Mouse (Mus musculus): ENCODE data around the gene Gna14.

Gene Gna14

DNA sequence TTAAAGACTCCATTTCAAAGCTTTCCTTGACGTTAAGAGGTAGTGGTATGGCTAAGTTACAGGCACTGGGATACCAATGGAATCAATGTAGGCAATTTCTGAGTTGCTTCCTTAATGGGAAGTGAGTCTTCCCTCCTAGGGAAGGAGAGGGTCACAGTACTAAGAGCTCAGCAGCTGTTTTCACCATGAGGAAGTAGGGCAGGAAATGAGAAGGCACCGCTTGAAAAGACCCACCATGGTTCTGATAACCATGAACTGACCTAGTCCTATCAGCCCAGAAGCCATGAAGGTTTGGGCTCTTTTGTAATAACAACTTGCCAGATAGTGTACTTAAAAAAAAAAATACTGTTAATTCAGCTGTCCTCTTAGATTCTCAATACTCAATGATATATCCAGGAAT, 20.6 kb downstream of the Gna14 start:
- no peak for DNase-seq (ENCODE audit: low spot score)

DNA sequence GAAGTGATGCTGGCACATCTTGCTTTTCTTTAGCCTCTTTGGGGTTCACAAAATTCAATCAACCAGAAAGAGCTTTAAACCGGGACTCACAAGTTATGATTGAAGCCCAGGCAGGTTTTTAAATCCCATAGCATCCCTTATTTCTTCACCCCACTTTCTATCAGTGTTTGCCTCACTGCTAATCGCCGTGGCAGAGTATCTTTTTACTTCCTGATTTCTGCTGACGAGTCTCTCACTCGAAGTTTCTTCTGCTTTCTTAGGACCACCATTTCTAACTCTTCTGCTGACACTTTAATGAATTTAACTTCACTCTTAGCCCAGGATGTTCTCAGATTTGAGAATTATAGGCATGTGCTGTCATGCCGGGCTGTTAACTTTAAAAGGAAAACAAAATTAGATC, 21.6 kb downstream of the Gna14 start:
- no peak for DNase-seq (ENCODE audit: low spot score)

DNA sequence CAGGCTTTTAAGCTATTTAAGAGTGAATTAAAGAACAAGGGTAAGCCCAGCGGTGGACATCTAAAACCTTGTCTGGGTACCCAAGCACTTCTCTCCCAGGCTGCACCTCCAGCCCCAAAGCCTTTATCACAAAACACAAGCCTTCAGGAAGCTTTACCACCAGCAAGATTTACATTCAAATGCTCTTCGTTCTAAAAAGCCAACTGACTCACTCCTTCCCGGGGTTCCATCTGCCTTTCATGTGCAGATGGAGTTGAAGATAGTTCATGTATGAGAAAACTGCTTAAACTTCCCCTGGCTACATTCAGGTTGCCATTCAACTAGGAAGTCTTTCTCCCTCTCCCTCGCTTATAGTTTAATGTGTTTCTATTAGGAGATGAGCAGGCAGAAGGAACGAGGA, 23.8 kb downstream of the Gna14 start:
- no peak for DNase-seq (ENCODE audit: low spot score)

DNA sequence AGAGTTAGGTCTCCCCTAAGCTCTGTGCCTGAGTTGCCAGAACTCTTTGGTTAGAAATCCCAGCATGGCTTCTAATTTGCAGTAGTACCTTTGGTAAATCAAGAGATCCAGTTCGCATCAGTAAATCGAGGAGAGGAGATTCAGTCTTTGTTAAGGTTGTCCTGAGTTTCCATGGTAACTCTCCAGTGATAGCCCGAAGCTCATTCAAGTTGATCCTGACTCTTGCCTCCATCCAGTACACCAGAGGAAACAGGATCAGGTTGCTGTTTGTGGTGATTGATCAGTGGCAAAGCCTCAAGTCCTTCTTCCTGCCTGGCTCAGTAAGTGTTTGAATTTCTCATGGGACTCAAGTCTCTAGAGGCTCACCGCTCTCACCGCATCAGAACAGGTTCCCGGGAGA, 24.7 kb downstream of the Gna14 start:
- no peak for DNase-seq (ENCODE audit: low spot score)

DNA sequence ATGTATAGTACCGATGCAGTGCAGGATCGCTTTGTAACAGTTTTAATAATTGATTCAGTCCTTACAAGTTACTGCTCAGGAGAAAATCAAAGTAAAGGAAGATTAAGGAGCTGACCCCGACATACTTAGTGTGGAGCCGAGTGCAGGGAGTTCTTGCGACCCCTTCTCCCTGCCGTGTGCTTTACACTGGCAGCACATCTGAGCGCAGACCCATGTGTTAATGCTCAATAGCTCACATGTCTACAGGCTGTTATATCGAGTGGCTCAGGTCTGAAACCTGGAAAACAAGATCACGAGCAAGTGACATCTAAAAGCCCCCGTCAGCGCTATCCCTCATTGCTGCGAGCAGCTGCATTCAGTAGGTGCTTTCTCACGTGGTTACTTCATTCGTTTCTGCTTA, 25.3 kb downstream of the Gna14 start:
- DNase-seq (ENCODE audit: low spot score), result no peak

DNA sequence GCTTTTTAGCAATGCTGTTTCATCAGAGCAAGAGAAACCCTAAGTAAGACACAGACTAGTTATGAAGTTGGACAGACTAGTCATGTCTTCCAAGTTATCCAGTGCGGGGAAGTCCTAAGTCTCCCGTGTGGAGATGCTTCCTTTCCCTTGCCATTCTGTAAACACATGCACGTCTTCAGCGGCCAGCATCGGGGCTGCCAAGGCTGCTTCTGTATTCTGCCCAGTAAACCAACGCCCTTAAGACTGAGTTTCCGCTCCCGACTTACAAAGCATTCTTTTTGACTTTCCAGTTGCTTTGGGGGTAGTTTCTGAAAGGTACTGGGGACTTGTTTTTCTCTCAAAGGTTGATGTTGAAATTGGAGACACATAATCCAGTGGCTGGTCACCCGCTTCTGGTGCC, 26.9 kb downstream of the Gna14 start:
- no peak for DNase-seq (ENCODE audit: low spot score)

DNA sequence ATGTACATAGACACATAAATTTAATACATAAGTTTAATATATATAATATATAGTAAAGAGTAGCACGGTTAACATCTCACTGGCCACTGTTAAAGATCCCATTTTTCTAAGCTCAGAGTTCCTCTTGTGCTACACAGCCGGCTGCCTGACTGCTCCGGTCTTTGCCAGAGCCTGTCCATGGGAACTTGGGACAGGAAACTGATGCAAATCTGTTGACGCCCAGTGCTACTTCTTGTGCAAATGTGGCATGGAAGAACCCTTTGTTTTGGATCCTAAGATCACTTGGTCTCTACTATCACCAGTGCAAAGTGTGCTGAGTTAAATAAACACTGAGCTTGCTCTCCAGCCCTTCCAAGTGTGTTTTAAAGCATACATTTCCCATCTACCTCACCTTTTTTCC, 29.2 kb downstream of the Gna14 start:
- DNase-seq (ENCODE audit: low spot score), result no peak

DNA sequence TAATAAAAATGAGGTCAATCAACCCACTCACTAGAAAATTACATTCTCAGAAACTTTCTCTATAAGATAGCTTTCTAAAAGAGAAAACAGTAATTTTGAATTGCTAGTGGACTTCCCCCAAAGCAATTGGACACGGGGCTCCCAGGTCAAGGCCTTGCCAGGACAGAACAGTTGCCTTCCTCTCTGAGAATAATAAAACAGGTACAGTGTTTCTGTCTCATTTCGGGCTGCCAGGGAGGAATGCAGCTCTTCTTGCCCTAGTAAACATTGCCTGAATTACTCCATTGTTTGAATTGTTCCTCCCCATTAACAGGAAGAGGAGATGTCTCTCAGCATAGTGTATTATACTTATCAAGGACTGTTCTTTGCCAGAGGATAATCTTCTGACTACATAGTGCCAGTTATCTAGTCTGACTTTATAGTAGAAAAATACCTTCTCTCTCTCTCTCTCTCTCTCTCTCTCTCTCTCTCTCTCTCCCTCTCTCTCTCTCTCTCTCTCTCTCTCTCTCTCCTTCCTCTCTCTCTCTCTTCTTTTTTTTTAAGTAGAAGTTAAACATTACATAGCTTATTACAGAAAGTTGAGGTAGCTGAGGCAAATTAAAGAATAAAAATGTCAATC, 33.3 kb downstream of the Gna14 start:
- DNase-seq (ENCODE audit: low spot score), result no peak

DNA sequence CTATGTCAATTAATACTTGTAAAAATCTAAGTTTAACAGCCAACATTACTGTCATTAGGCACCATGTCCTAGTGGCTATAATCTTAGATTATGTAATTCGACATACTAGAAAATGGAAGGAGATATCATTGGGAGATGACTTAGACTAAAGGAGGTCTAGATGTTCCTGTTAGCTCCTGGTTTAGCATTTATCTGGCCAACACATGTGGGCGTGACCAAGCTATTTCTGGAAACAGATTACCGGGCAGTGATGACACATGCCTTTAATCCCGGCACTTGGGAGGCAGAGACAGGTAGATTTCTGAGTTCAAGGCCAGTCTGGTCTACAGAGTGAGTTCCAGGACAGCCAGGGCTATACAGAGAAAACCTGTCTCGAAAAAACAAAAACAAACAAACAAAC, 37.1 kb downstream of the Gna14 start:
- no peak for DNase-seq (ENCODE audit: low spot score)

DNA sequence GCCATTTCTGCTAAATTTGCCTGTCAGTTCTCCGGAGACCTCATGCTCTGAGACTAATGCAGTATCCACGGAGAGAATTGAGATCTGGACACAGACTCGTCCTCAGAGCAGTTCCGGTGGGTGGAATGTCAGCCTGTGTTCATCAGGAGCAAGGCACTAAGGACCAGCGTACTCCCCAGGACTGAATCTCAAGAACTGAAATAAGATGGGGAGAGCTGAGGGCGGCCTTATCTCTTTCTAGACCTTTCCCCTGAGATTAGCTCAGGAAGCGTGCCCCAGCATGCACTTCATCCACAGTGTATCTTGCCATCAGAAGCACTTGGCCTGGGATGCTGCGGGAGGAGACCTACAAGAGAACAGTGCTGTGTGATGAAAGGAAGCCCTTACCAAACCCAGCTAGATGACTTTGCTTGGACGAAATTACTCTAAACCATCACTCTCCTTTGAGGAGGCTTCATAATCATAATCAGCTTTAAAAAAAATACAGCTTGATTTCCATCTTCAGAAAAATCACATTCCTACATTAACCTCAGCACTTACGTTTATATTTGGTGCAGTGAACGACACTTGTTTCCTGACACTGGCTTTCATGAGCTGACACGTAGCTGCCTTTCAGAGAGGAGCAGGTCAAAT, 41.9 kb downstream of the Gna14 start:
- no peak for DNase-seq (ENCODE audit: low spot score)

DNA sequence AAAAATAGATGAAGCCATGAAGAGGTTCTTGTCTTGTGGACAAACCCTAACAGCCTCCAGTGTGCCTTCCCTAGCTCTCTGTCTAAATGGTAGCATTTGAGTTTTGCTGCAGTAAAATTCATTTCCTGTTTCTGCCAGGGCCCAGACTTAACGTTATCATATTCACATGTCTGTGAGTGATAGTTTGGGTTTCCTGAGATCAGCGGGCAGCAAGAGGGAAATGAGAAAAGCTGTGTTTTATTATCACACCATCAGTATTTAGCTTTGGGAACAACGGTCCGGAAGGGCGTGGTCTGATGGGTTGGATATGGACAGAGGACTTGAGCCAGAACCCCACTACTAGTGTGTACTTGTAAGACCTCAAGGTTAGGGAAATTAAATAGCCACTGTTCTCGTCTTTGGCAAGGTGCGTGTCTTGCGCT, 42.6 kb downstream of the Gna14 start:
- DNase-seq (ENCODE audit: low spot score), result no peak

DNA sequence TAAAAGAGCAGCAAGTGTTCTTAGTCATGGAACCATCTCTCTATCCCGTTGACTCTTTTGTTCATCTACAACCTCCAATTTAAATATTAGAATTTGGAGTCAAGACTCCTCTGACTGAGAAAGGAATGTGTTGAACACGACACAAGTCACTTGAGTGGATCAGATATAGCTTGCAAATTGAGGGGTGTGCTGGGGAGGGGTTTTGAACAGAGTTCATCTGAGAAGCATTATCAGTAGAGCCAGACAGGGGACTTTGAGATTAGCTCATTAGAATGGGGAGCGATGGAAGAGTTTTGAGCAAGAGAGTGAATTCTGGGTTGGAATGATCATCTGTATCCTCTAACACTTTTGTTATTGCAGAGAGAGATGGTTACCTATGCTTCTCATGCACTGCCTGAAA, 46.5 kb downstream of the Gna14 start:
- DNase-seq (ENCODE audit: low spot score), result no peak

DNA sequence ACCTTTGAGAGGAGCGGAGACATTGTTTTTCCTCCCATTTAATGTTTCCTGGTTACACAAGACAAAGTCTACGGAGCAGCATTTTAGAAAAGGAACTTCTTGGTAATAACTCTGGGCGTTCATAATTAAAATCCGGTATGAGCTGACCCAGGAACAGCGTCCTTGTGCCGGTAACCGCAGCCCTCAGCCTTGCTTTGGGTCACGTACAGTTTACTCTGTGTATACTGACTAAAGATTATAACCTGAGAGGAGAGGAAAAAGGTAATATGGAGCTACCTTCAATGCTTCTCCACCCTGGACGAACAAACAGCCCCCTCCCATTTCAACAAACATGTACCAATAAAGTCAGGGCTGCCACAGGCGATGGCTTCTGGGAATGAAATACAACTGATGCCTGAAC, 48.7 kb downstream of the Gna14 start:
- no peak for DNase-seq (ENCODE audit: low spot score)

DNA sequence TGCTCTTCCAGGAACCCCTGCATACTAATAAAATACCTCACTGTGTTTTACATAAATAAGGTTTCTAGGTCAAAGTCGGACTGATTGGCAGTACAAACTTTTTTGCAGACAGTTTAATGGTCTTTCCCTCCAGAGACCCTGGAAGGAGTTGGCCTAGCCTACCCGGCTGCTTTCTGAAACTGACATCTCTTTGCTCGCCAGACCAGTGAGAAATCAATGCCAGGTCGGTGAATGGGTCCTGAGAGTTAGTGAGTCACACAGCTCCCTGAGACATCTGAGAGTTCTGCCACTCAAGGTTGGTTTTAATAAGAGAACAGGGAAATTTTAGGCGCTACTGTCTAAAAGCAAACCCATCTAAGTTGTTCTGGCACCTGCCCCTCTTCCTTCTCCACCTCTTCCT, 49.1 kb downstream of the Gna14 start:
- DNase-seq (ENCODE audit: low spot score), result no peak

DNA sequence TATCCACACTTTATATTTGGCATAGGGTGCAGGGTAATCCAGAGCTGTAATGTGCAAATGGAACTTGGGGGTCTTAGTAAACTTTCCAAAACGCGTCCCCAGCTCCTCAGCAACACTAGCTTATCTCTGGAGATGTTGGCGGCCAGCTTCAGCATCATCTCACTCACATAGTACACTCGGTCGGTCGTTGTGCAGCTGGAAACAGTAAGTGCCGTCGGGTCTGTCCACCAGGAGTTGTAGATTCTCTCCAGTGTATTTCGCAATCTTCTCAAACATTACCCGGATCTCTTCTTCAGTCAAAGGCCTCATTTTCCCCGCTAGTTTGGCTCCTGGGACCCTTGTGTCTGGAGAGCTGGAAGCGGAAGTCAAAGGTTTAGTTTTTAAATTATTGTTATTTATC, 55.2 kb downstream of the Gna14 start:
- no peak for DNase-seq (ENCODE audit: low spot score)

DNA sequence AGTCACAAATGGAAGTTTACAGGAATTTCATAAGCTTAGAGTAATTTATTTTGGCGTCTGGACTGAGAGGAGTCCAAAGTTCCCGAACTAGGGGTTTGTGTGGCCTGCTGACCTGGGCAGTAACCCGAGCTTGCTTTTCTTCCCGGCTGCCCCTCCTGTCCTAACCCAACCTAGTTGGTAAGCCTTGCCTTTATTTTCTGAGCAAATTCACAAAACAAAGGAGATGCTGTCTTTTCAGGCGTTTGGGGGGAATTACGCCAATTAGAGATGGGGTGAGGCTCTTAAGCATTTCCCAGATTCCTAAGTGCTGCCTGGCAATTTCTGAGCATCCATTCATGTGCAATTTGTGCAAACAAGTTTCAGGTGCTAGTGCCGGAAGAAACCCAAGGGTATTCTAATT, 55.9 kb downstream of the Gna14 start:
- no peak for DNase-seq (ENCODE audit: low spot score)

DNA sequence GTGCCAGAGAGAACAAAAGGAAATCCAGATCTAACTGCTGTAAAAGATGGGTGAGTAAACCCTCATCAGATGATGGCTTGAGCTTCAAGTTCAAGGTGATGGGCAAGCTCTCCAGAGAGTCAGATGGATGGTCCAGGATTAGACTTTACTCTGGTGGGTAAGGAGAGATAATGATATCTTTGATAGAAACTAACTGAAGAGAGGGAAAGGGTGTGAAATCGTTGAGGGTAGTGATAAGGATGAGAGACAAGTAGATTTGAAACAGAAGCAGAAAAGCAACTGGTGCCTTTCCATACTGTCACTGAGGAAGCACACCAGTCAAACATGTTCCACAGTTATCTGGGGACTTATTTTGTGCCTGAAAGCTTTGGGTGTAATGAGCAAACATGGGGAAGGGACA, 56.9 kb downstream of the Gna14 start:
- DNase-seq (ENCODE audit: low spot score), result no peak

DNA sequence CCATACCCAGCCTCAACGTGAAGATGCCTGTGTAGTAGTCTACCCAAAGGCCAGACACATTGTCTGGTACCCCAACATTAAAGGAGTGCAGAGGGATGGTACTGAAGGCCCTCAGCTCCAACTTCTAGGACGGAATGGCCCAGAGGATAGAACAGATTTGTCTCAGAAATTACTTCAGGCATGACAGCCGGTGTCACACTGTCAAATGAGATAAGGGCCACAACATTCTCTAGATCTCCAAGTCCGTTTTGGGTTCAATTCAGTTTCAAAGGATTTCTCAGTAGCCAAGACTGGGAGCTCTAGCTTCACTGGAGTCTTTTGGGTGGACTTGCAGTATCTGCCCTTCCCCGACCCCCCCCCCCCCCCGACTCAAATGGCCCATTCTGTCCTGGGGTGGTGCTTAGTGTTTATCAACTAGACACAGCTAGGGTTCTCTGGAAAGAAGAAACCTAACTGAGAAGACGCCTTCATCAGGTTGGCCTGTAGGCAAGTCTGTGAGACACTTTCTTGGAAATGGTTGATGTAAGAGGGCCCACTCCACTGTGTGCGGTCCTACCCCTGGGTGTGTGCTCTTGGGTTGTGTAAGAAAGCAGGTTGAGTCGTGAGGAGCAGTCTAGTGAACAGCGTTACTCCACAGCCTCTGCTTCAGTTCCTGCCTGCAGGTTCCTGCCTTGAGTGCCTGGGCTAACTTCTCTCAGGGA, 59.4 kb downstream of the Gna14 start:
- DNase-seq (ENCODE audit: low spot score), result no peak

DNA sequence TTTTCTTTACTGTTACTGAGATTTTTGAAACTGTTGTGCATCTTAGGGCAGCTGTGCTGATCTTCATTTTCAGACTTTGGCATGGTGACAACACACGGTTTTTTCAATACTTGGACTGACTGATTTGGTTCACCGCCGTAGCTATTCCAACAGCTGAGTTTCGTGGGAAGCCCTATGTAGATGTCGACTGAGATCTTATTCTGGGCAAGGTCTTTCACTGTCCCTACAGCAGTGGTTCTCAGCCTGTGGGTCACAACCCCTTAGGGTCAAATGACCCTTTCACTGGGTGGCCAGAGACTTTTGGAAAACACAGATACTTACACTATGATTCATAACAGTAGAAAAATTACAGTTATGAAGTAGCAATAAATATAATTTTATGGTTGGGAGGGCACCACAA, 60.5 kb downstream of the Gna14 start:
- DNase-seq (ENCODE audit: low spot score), result no peak

DNA sequence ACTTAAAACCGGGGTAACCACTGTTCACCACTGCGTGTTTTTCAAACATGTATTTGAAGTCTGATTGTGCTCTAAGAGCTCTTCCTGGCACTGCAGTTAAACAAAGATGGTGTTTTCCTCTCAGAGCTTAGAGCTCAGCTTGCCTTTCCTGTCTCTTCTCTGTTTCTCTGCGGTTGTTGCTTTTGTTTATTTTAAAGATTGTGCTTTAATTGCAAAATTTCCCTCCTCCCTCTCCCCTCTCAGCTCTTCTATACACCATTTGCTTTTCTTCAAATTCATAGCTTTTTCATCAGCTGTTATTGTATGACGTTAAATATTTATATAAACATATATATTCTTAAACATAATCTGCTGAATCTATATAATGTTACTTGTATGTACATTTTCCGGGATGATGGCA, 66.5 kb downstream of the Gna14 start:
- DNase-seq (ENCODE audit: low spot score), result no peak

DNA sequence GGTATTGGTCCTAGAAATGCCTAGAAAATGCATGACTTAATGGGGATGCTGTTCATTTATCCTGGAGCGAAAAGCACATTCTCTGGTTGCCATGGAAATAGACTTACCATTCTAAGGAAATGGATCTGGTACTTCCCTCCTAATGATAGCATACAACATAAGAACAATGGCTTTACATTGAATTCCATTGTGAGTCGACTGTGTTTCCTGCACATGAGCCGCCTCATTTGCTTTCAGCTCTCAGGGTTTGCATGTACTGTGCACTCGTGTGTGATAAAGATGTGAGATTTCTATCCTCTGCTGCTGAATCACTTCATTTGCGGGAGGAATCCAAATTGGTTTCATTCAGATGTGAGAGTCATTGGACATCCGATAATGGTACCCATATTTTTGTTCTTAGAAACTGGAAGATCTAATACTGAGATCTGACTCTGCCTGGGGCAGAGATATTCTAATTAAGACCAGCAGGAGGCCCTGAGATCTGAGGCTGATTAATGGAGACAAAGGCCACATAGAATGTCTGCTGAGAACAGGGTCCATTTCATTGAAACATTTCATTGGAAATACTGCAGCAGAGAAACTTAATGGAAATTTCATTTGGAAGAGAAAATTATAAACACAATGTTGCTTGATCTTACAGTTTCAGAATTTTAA, 71.3 kb downstream of the Gna14 start:
- no peak for DNase-seq (ENCODE audit: low spot score)

DNA sequence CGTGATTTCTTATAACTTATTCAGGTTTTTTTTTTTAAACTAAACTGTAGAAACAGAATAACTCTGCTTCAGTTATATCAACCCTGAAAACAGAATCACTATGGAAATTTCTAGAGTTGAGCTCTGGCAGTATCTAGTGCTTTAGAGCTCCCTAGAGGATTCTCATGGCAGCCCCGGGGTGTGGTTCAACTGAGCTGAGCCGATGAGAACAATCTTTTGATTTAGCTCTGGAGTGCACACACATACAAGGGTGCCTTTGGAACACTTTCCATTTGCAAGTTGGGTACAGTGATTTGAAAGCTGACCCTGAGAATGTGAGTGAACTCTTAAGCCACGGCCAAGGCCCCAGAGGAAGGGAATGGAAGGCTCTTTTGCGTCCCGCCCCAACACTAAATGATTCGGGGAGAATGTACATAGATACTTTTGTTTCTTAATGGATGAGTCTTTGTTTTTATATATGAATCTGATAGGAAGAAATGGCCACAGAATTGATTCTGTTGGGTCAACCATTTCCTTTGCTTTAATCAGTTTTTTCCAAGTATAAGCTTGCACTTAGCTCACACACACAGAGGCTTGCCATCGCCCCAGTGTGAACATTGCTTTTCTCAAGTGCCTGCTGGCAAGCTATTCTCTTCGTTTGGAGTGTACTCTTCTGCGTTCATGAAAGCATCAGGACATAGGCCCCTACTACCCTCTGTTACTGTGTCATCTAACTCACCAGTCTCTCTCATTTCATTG, 75.0 kb downstream of the Gna14 start:
- no peak for DNase-seq (ENCODE audit: low spot score)

DNA sequence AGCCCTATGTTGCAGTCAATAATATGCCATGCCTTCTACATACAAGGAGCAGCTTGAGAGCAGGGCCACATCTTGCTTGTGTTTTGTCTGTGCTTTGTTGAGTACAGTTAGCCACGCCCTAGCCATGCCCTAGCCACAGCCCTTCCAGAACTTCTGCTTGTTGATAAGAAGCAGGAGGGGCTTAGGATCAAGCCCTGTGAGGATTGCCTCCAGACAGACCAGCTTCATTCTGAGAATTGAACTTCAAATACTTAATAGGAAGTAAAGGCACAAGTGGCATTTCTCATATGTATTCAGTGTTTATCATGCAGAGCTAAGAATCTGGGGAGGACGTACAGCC, 75.5 kb downstream of the Gna14 start:
- DNase-seq (ENCODE audit: low spot score), result no peak
